Mouse (Mus musculus) left cerebral cortex, adult 2 months (tissue): ENCODE measurements at regions not wholly inside any gene's neighbourhood (a gene's known extent, or its start where the extent isn't known, plus 50 kb on each side); places are given as distances from the start of the nearest gene placed in this dataset.
A peak's percentile ranks its signal among the peaks of the same experiment; 100 is the strongest.

Experiments used
- DNase-seq, 2 experiments: peaks; one replicate each; pipeline ENCODE4 v3.0.0; 2021 to 2022; ENCODE audit warnings: low spot score in 2 of 2, mixed read lengths in 1 of 2; ENCODE audit errors: extremely low spot score in 1 of 2
- H3K27ac ChIP-seq: fragments of 200-600 bp; 2 replicates; pipeline ENCODE4 v1.8.1; 2022
- H3K4me3 ChIP-seq: fragments of 200-600 bp; 2 replicates; pipeline ENCODE4 v1.8.1; 2022
- CTCF ChIP-seq: fragments of 200-600 bp; IDR thresholded peaks from 2 replicates; pipeline ENCODE4 v1.8.1; 2022; ENCODE audit warnings: antibody characterized with exemption, mild to moderate bottlenecking, moderate library complexity
- intact Hi-C: fragments of 180-260 bp; cut with DNase I; formaldehyde crosslinking; loops from one replicate; pipeline ENCODE4 v1.15.1; 2025

GRCm38 (mm10) chr2:172613891-172614391, 64.5 kb downstream of the Tfap2c start:
- intact Hi-C loops = no loop called here
- DNase-seq = no peak
- Histone ChIP-seq H3K27ac (no peak overlapping the region), H3K4me3 (no peak overlapping the region)
- TF ChIP-seq CTCF = no peak

GRCm38 (mm10) chr2:172615148-172615547, 65.8 kb downstream of the Tfap2c start:
- TF ChIP-seq CTCF = no peak
- no peak overlapping the region for H3K27ac ChIP-seq
- intact Hi-C loops = no loop called here
- H3K4me3 ChIP-seq = no peak overlapping the region
- no peak for DNase-seq

- no peak overlapping the region for H3K27ac ChIP-seq
- no peak for DNase-seq
- no peak for TF ChIP-seq CTCF
- intact Hi-C loops = no loop called here
- no peak overlapping the region for H3K4me3 ChIP-seq
Measured at GRCm38 (mm10) chr2:172615582-172615981, 66.2 kb downstream of the Tfap2c start.

- no peak for DNase-seq
- Histone ChIP-seq H3K27ac (no peak overlapping the region), H3K4me3 (no peak overlapping the region)
- intact Hi-C loops = no loop called here
- TF ChIP-seq CTCF = no peak
Measured at GRCm38 (mm10) chr2:172619168-172619567, 69.8 kb downstream of the Tfap2c start.

- no peak for DNase-seq
- no peak overlapping the region for H3K27ac ChIP-seq
- intact Hi-C loops = no loop called here
- no peak for TF ChIP-seq CTCF
- no peak overlapping the region for H3K4me3 ChIP-seq
Measured at GRCm38 (mm10) chr2:172620001-172620400, 70.6 kb downstream of the Tfap2c start.

GRCm38 (mm10) chr2:172623707-172624106, 74.3 kb downstream of the Tfap2c start:
- intact Hi-C loops = no loop called here
- Histone ChIP-seq H3K27ac (no peak overlapping the region), H3K4me3 (no peak overlapping the region)
- TF ChIP-seq CTCF = no peak
- DNase-seq = no peak

- Histone ChIP-seq H3K27ac (no peak overlapping the region), H3K4me3 (no peak overlapping the region)
- intact Hi-C loops = no loop called here
- no peak for TF ChIP-seq CTCF
- no peak for DNase-seq
Measured at GRCm38 (mm10) chr2:172627353-172628306, 78.2 kb downstream of the Tfap2c start.

- no peak for DNase-seq
- intact Hi-C loops = no loop called here
Measured at GRCm38 (mm10) chr2:172630333-172630732, 80.9 kb downstream of the Tfap2c start.

GRCm38 (mm10) chr2:172642616-172643015, 93.2 kb downstream of the Tfap2c start:
- intact Hi-C loops = no loop called here
- no peak overlapping the region for H3K27ac ChIP-seq
- no peak for DNase-seq
- no peak overlapping the region for H3K4me3 ChIP-seq
- TF ChIP-seq CTCF = no peak

More at GRCm38 (mm10) chr2:172630333-172630732, 80.9 kb downstream of the Tfap2c start:
- Histone ChIP-seq H3K27ac (no peak overlapping the region), H3K4me3 (no peak overlapping the region)
- TF ChIP-seq CTCF = no peak

- Histone ChIP-seq H3K27ac (no peak overlapping the region), H3K4me3 (no peak overlapping the region)
- intact Hi-C loops = no loop called here
- TF ChIP-seq CTCF = no peak
- peak in 1 of 2 experiments; percentile 16 for DNase-seq
Measured at GRCm38 (mm10) chr2:172643860-172644259, 94.5 kb downstream of the Tfap2c start.

- intact Hi-C loops = no loop called here
- no peak for DNase-seq
- no peak overlapping the region for H3K27ac ChIP-seq
- no peak overlapping the region for H3K4me3 ChIP-seq
- TF ChIP-seq CTCF = no peak
Measured at GRCm38 (mm10) chr2:172644451-172644850, 95.1 kb downstream of the Tfap2c start.

GRCm38 (mm10) chr2:172648072-172648471, 98.7 kb downstream of the Tfap2c start:
- TF ChIP-seq CTCF = no peak
- no peak for DNase-seq
- intact Hi-C loops = no loop called here
- Histone ChIP-seq H3K27ac (no peak overlapping the region), H3K4me3 (no peak overlapping the region)
